Mouse (Mus musculus): ENCODE measurements around the gene Six3. TPM values are rescaled to one million over a fixed set of nuclear protein-coding genes. Genes with fewer than 3 reads are reported as not detected.

Gene Six3
- total and polyA plus RNA-seq, 2 experiments = not detected

DNA sequence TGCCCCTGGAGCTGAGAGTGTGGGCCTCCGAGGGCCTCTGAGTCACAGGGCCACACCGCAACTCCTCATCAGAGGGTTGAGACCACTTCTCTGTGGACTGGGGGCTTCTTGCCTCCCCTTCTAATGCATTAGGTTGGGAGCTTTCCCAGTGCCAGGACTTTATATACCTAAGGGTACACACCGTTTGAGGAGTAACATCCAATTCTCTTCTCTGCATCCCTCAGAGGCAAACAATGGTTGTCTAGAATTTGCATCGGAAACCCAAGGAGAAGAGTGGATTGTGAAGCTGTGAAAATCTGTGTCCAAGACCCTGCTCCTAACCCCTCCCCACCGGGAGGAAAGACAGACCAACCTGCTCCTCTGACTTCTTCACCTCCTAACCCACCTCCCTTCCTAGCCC is 14.3 kb downstream of the Six3 start:
- no peak overlapping the region for H3K9ac ChIP-seq (ENCODE audit: low read depth, low read length)
- 49% methylated on average over 5 of the region's 5 CpGs for WGBS
- H3K4me1 ChIP-seq (ENCODE audit: control insufficient read depth, insufficient read depth, low read length) = no peaks in the 10 kb centered on the region
- H3K79me2 ChIP-seq (ENCODE audit: control insufficient read depth, insufficient read depth, low read length) = no peaks in the 10 kb centered on the region
- TF ChIP-seq POLR2A (IDR thresholded peaks at IDR 0.05; ENCODE audit: extremely low read depth, insufficient read depth, low read length) (no peak), CTCF (IDR thresholded peaks at IDR 0.05; ENCODE audit: low read depth, low read length) (no peak)
- H3K27me3 ChIP-seq (ENCODE audit: control insufficient read depth, insufficient read depth, low read length) = peaks cover 16% of the 10 kb centered on the region
- no peak overlapping the region for H3K4me3 ChIP-seq (ENCODE audit: insufficient read depth, low read depth, low read length)
- H3K27ac ChIP-seq (replicated peaks; ENCODE audit: insufficient read depth, low read depth, low read length) = no peak overlapping the region
- H3K36me3 ChIP-seq (ENCODE audit: control insufficient read depth, insufficient read depth, low read length) = no peaks in the 10 kb centered on the region
- DNase-seq (ENCODE audit: extremely low read depth, low read depth, low spot score) = no peak

GRCm38 (mm10) chr17:85628811-85629210 is 15.4 kb downstream of the Six3 start:
- peaks cover 10% of the 10 kb centered on the region; the same call in 1 of the 2 replicates for H3K27me3 ChIP-seq (ENCODE audit: control insufficient read depth, insufficient read depth, low read length)

GRCm38 (mm10) chr17:85629396-85629795 is 16.0 kb downstream of the Six3 start:
- peaks cover 14% of the 10 kb centered on the region; the same call in 1 of the 2 replicates for H3K27me3 ChIP-seq (ENCODE audit: control insufficient read depth, insufficient read depth, low read length)
- H3K9ac ChIP-seq (ENCODE audit: low read depth, low read length) = no peak overlapping the region
- WGBS = 79% methylated on average over 1 of the region's 1 CpGs

More at GRCm38 (mm10) chr17:85628811-85629210, 15.4 kb downstream of the Six3 start:
- Histone ChIP-seq H3K4me1 (ENCODE audit: control insufficient read depth, insufficient read depth, low read length) (no peaks in the 10 kb centered on the region), H3K4me3 (ENCODE audit: insufficient read depth, low read depth, low read length) (no peak overlapping the region), H3K36me3 (ENCODE audit: control insufficient read depth, insufficient read depth, low read length) (no peaks in the 10 kb centered on the region), H3K9ac (ENCODE audit: low read depth, low read length) (no peak overlapping the region), H3K79me2 (ENCODE audit: control insufficient read depth, insufficient read depth, low read length) (no peaks in the 10 kb centered on the region), H3K27ac (replicated peaks; ENCODE audit: insufficient read depth, low read depth, low read length) (no peak overlapping the region)
- TF ChIP-seq CTCF (IDR thresholded peaks at IDR 0.05; ENCODE audit: low read depth, low read length) (no peak), POLR2A (IDR thresholded peaks at IDR 0.05; ENCODE audit: extremely low read depth, insufficient read depth, low read length) (no peak)
- 43% methylated on average over 8 of the region's 8 CpGs for WGBS
- DNase-seq (ENCODE audit: extremely low read depth, low read depth, low spot score) = no peak

DNA sequence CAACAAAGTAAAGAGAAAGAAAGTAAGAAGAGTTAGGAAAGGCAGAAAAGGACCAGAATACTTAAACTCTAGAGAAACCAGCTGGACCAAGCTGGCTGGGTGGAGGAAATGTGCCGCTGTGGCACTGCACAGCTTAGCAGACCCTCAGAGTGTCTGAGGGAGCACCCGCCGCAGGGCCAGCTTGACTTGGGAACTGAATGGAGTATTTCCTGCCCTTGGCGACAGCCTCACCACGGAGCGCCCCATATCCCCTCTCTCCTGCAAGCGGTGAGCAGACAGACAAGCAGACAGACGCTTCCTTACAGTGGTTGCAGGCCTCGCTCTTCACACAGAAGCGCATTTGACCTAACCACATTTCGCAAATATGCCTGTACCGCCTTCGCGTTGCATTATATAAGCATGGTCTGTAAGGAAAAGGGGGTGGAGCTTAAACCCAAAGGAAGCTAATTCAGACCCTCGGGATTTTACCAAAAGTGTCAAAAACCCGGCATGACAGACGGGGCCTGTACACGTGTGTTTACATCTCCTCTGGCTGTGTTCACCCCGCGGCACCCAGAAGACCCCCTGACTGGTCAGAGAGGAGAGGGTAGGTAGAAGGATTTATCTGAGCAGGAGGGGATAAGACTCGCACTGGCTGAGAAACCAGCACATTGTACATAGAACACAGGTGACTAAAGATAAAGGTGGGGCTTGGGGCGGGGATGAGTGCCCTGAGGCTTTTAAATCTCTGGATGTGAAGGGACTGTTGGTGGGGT is 17.1 kb downstream of the Six3 start:
- peaks cover 14% of the 10 kb centered on the region; the same call in 1 of the 2 replicates for H3K27me3 ChIP-seq (ENCODE audit: control insufficient read depth, insufficient read depth, low read length)
- DNase-seq (ENCODE audit: extremely low read depth, low read depth, low spot score) = no peak
- no peak overlapping the region for H3K4me3 ChIP-seq (ENCODE audit: insufficient read depth, low read depth, low read length)
- H3K27ac ChIP-seq (replicated peaks; ENCODE audit: insufficient read depth, low read depth, low read length) = no peak overlapping the region
- no peak overlapping the region for H3K9ac ChIP-seq (ENCODE audit: low read depth, low read length)
- TF ChIP-seq CTCF (IDR thresholded peaks at IDR 0.05; ENCODE audit: low read depth, low read length) (no peak), POLR2A (IDR thresholded peaks at IDR 0.05; ENCODE audit: extremely low read depth, insufficient read depth, low read length) (no peak)
- H3K36me3 ChIP-seq (ENCODE audit: control insufficient read depth, insufficient read depth, low read length) = no peaks in the 10 kb centered on the region
- no peaks in the 10 kb centered on the region for H3K4me1 ChIP-seq (ENCODE audit: control insufficient read depth, insufficient read depth, low read length)
- 44% methylated on average over 22 of the region's 22 CpGs for WGBS
- H3K79me2 ChIP-seq (ENCODE audit: control insufficient read depth, insufficient read depth, low read length) = no peaks in the 10 kb centered on the region

More at GRCm38 (mm10) chr17:85629396-85629795, 16.0 kb downstream of the Six3 start:
- no peak overlapping the region for H3K4me3 ChIP-seq (ENCODE audit: insufficient read depth, low read depth, low read length)
- H3K36me3 ChIP-seq (ENCODE audit: control insufficient read depth, insufficient read depth, low read length) = no peaks in the 10 kb centered on the region
- no peak overlapping the region for H3K27ac ChIP-seq (replicated peaks; ENCODE audit: insufficient read depth, low read depth, low read length)
- no peaks in the 10 kb centered on the region for H3K4me1 ChIP-seq (ENCODE audit: control insufficient read depth, insufficient read depth, low read length)
- no peak for DNase-seq (ENCODE audit: extremely low read depth, low read depth, low spot score)
- TF ChIP-seq CTCF (IDR thresholded peaks at IDR 0.05; ENCODE audit: low read depth, low read length) = no peak
- TF ChIP-seq POLR2A (IDR thresholded peaks at IDR 0.05; ENCODE audit: extremely low read depth, insufficient read depth, low read length) = no peak
- H3K79me2 ChIP-seq (ENCODE audit: control insufficient read depth, insufficient read depth, low read length) = no peaks in the 10 kb centered on the region

DNA sequence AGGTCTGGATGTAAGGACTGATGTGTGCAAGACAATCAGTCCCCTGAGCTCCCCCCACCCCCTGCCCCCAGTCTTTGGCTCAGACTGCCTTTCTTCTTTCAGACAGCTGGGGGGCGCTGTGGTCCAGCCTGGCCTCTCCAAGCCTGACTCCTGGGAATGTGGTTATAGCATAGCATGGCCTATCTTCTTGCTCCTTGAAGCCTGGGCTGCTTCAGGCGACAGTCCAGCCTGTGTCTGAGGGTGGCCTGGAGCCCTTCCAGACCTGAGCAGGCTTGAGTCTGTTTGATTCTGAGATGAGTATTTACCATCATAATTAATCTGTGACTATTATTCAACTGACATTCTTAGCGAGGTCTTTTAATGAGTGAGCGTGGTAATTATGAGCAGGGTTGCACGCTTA is 17.7 kb downstream of the Six3 start:
- no peaks in the 10 kb centered on the region for H3K36me3 ChIP-seq (ENCODE audit: control insufficient read depth, insufficient read depth, low read length)
- 60% methylated on average over 5 of the region's 5 CpGs for WGBS
- TF ChIP-seq POLR2A (IDR thresholded peaks at IDR 0.05; ENCODE audit: extremely low read depth, insufficient read depth, low read length) (no peak), CTCF (IDR thresholded peaks at IDR 0.05; ENCODE audit: low read depth, low read length) (peak; percentile 22; the same call in 1 of the 2 replicates)
- peaks cover 14% of the 10 kb centered on the region; the same call in 1 of the 2 replicates for H3K27me3 ChIP-seq (ENCODE audit: control insufficient read depth, insufficient read depth, low read length)
- H3K79me2 ChIP-seq (ENCODE audit: control insufficient read depth, insufficient read depth, low read length) = no peaks in the 10 kb centered on the region
- H3K9ac ChIP-seq (ENCODE audit: low read depth, low read length) = no peak overlapping the region
- H3K4me3 ChIP-seq (ENCODE audit: insufficient read depth, low read depth, low read length) = no peak overlapping the region
- H3K4me1 ChIP-seq (ENCODE audit: control insufficient read depth, insufficient read depth, low read length) = no peaks in the 10 kb centered on the region
- no peak for DNase-seq (ENCODE audit: extremely low read depth, low read depth, low spot score)
- H3K27ac ChIP-seq (replicated peaks; ENCODE audit: insufficient read depth, low read depth, low read length) = no peak overlapping the region

DNA sequence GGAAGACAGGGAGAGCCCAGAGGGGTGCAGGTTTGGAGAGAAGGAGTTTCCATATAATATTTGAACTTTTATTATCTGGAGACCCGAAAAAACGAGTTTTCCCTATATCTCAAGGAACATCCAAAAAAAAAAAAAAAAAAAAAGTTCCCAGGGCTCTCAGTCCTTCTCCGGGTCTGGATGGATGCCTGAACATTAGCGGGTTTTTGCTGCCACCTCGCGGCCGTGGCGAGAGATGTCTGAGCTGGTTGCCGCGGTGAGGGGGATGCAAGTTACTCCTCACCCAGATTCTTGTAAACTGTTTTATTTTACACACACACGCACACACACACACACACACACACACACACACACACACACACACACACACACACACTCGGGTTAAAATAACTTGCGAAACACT is 20.2 kb downstream of the Six3 start:
- H3K27ac ChIP-seq (replicated peaks; ENCODE audit: insufficient read depth, low read depth, low read length) = no peak overlapping the region
- peak; percentile 12 for DNase-seq (ENCODE audit: extremely low read depth, low read depth, low spot score)
- WGBS = 2% methylated on average over 13 of the region's 13 CpGs
- no peak overlapping the region for H3K4me3 ChIP-seq (ENCODE audit: insufficient read depth, low read depth, low read length)
- H3K4me1 ChIP-seq (ENCODE audit: control insufficient read depth, insufficient read depth, low read length) = no peaks in the 10 kb centered on the region
- no peaks in the 10 kb centered on the region for H3K79me2 ChIP-seq (ENCODE audit: control insufficient read depth, insufficient read depth, low read length)
- H3K36me3 ChIP-seq (ENCODE audit: control insufficient read depth, insufficient read depth, low read length) = no peaks in the 10 kb centered on the region
- H3K9ac ChIP-seq (ENCODE audit: low read depth, low read length) = no peak overlapping the region
- peaks cover 10% of the 10 kb centered on the region; the same call in 1 of the 2 replicates for H3K27me3 ChIP-seq (ENCODE audit: control insufficient read depth, insufficient read depth, low read length)
- TF ChIP-seq POLR2A (IDR thresholded peaks at IDR 0.05; ENCODE audit: extremely low read depth, insufficient read depth, low read length) (no peak), CTCF (IDR thresholded peaks at IDR 0.05; ENCODE audit: low read depth, low read length) (peak; percentile 89)

Measured in liver, adult 2 months (tissue).